Mouse (Mus musculus): ENCODE measurements at regions not wholly inside any gene's neighbourhood (a gene's known extent, or its start where the extent isn't known, plus 50 kb on each side); places are given as distances from the start of the nearest gene placed in this dataset.

GRCm38 (mm10) chr4:32074399-32075296, 110.8 kb downstream of the Map3k7 start:
- no peak for DNase-seq

GRCm38 (mm10) chr4:32076391-32076925, 112.6 kb downstream of the Map3k7 start:
- DNase-seq = no peak

- no peak for DNase-seq
These were observed 119.6 kb downstream of the Map3k7 start for GRCm38 (mm10) chr4:32083456-32083855.

- DNase-seq = no peak
These were observed 120.5 kb downstream of the Map3k7 start for GRCm38 (mm10) chr4:32084250-32084869.

GRCm38 (mm10) chr4:32085040-32085439, 121.1 kb downstream of the Map3k7 start:
- no peak for DNase-seq

- DNase-seq = no peak
These were observed 127.2 kb downstream of the Map3k7 start for GRCm38 (mm10) chr4:32091086-32091485.

GRCm38 (mm10) chr4:32092320-32093041, 128.6 kb downstream of the Map3k7 start:
- DNase-seq = no peak

- no peak for DNase-seq
These were observed 134.3 kb downstream of the Map3k7 start for GRCm38 (mm10) chr4:32098233-32098632.

- DNase-seq = no peak
These were observed 137.1 kb downstream of the Map3k7 start for GRCm38 (mm10) chr4:32101002-32101401.

GRCm38 (mm10) chr4:32106664-32107171, 131.9 kb upstream of the Bach2 start:
- no peak for DNase-seq

- no peak for DNase-seq
These were observed 116.3 kb upstream of the Bach2 start for GRCm38 (mm10) chr4:32122320-32122719.

GRCm38 (mm10) chr4:32126828-32127227, 111.8 kb upstream of the Bach2 start:
- DNase-seq = no peak

- no peak for DNase-seq
These were observed 108.0 kb upstream of the Bach2 start for GRCm38 (mm10) chr4:32130594-32130993.

GRCm38 (mm10) chr4:32131819-32132218, 106.8 kb upstream of the Bach2 start:
- no peak for DNase-seq

- no peak for DNase-seq
These were observed 102.5 kb upstream of the Bach2 start for GRCm38 (mm10) chr4:32136151-32136550.

- DNase-seq = no peak
These were observed 101.4 kb upstream of the Bach2 start for GRCm38 (mm10) chr4:32137243-32137642.

GRCm38 (mm10) chr4:32137966-32138365, 100.6 kb upstream of the Bach2 start:
- no peak for DNase-seq

- no peak for DNase-seq
These were observed 99.0 kb upstream of the Bach2 start for GRCm38 (mm10) chr4:32139586-32139985.

GRCm38 (mm10) chr4:32140068-32140467, 98.5 kb upstream of the Bach2 start:
- no peak for DNase-seq

- DNase-seq = no peak
These were observed 96.4 kb upstream of the Bach2 start for GRCm38 (mm10) chr4:32142198-32142597.

- no peak for DNase-seq
These were observed 91.5 kb upstream of the Bach2 start for GRCm38 (mm10) chr4:32147146-32147545.

GRCm38 (mm10) chr4:32148597-32148996, 90.0 kb upstream of the Bach2 start:
- DNase-seq = no peak

GRCm38 (mm10) chr4:32149171-32149570, 89.4 kb upstream of the Bach2 start:
- DNase-seq = no peak

Data from kidney, adult 18-20 months (tissue).